Mouse (Mus musculus) hindbrain, embryonic 14.5 days (tissue): ENCODE data around the gene Acss1. TPM values are rescaled to one million over a fixed set of nuclear protein-coding genes. Genes with fewer than 3 reads are reported as not detected.
A peak's percentile ranks its signal among the peaks of the same experiment; 100 is the strongest.

Experiments used
- ATAC-seq: fragments of 200-750 bp; cut with Nextera tagmentation; 2 replicates; pipeline ENCODE4 v1.8.0; 2017; ENCODE audit warnings: moderate number of reproducible peaks, mild to moderate bottlenecking, moderate TSS enrichment, moderate library complexity; ENCODE audit not compliant: low FRiP score
- DNase-seq: peaks from one replicate; pipeline ENCODE4 v3.0.0-alpha.2; 2015; ENCODE audit warnings: low spot score
- H3K27ac ChIP-seq: fragments of 300-500 bp; sonication (generic); 2 replicates; pipeline ENCODE4 v1.5.1; 2014; ENCODE audit warnings: mild to moderate bottlenecking, moderate library complexity
- H3K27me3 ChIP-seq: fragments of 300-500 bp; sonication (generic); 2 replicates; pipeline ENCODE4 v1.6.1; 2014; ENCODE audit warnings: mild to moderate bottlenecking, low read length, mixed read lengths; ENCODE audit not compliant: control insufficient read depth, insufficient read depth
- H3K36me3 ChIP-seq: fragments of 300-500 bp; sonication (generic); replicated peaks from 2 replicates; pipeline ENCODE4 v1.6.1; 2014; ENCODE audit not compliant: control insufficient read depth, insufficient read depth
- H3K4me1 ChIP-seq: fragments of 300-500 bp; sonication (generic); replicated peaks from 2 replicates; pipeline ENCODE4 v1.6.1; 2014; ENCODE audit warnings: antibody characterized with exemption, low read length, mixed read lengths; ENCODE audit not compliant: control insufficient read depth, insufficient read depth
- H3K4me2 ChIP-seq: fragments of 300-500 bp; sonication (generic); replicated peaks from 2 replicates; pipeline ENCODE4 v1.6.1; 2014; ENCODE audit warnings: mild to moderate bottlenecking, moderate library complexity
- H3K4me3 ChIP-seq: fragments of 300-500 bp; sonication (generic); replicated peaks from 2 replicates; pipeline ENCODE4 v1.5.1; 2014; ENCODE audit warnings: mild to moderate bottlenecking, low read length
- H3K9ac ChIP-seq: fragments of 300-500 bp; sonication (generic); 2 replicates; pipeline ENCODE4 v1.6.1; 2014
- H3K9me3 ChIP-seq: fragments of 300-500 bp; sonication (generic); 2 replicates; pipeline ENCODE4 v1.6.1; 2016; ENCODE audit warnings: low read length; ENCODE audit not compliant: control insufficient read depth
- WGBS: fragments of 180-500 bp; shearing (Covaris S2); extraction: QIAGEN DNeasy Blood & Tissue Kit; methylation state at CpG from one replicate; pipeline ENCODE4 v1.1.7; 2014; 5-methylcytosine and 5-hydroxymethylcytosine counted together
- polyA plus RNA-seq: library from polyadenylated mRNA; unstranded; fragments of >200 nt; fragmentation: Nextera tagmentation; extraction: Ambion mirVana; gene quantifications from 2 replicates; pipeline ENCODE4 v1.2.1, GENCODE M21; 2014

Acss1 gene
- polyA plus RNA-seq, 1 experiment from 2014 or later: 14.8 TPM

- Histone ChIP-seq H3K4me3 (no peak overlapping the region), H3K27ac (no peak overlapping the region), H3K36me3 (0 out of 2 replicates have a peak, but pooled peaks cover 8% of the 10 kb centered on the region), H3K4me1 (no peaks in the 10 kb centered on the region; the same call in 1 of the 2 replicates), H3K9me3 (no peaks in the 10 kb centered on the region), H3K4me2 (no peak overlapping the region), H3K9ac (no peak overlapping the region), H3K27me3 (no peaks in the 10 kb centered on the region)
- WGBS: 78% methylated on average over 3 of the region's 3 CpGs
- ATAC-seq: no peak
- DNase-seq: no peak
Observed at GRCm38 (mm10) chr2:150635877-150636446, 32.3 kb downstream of the Acss1 start.

DNA sequence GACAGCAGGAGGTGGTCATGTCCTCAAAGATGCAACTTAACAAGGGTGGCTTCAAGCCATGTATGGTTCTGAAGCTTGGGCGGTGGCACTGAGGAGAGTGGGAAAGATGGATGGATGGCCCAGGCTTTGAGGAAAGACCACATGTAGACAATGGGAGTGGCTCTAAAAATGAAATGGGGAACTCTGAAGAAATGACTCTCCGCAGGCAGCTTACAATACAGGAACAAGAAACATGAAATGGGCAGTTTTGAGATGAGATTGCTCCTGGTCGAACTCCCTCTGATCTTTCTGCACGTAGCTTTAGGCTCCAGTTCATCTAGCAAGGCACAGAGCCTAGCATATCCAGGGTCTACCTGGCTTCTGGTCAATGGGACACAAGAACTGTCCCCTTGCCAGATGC lies 39.0 kb downstream of the Acss1 start:
- Histone ChIP-seq H3K4me1 (no peaks in the 10 kb centered on the region), H3K27ac (no peak overlapping the region), H3K4me2 (no peak overlapping the region), H3K9ac (no peak overlapping the region), H3K36me3 (peaks cover 38% of the 10 kb centered on the region), H3K4me3 (no peak overlapping the region), H3K9me3 (no peaks in the 10 kb centered on the region), H3K27me3 (no peaks in the 10 kb centered on the region)
- no peak for ATAC-seq
- DNase-seq: no peak
- WGBS: 92% methylated on average over 4 of the region's 4 CpGs

DNA sequence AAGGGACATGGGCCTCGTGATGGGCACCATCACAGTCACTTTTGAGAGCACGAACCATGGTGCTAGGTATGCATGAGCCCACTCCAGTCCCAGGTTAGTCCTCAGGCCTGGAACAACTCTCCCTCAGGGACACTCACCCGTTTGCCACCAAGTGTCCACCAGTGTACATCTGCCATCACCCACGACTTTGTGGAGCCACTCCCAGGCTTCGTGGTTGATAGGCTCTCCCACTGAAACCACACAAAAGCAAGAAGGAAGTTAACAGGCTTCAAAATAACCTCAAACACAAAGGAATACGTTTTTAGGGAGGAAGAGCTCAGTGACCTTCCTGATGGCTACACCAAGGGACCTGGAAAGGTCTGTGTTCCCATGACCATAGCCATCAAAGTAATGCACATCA lies 41.2 kb downstream of the Acss1 start:
- H3K27me3 ChIP-seq: no peaks in the 10 kb centered on the region
- ATAC-seq (no peak), DNase-seq (no peak)
- peaks cover 34% of the 10 kb centered on the region for H3K36me3 ChIP-seq
- H3K9ac ChIP-seq: no peak overlapping the region
- no peak overlapping the region for H3K4me3 ChIP-seq
- no peak overlapping the region for H3K27ac ChIP-seq
- H3K4me1 ChIP-seq: no peaks in the 10 kb centered on the region
- H3K4me2 ChIP-seq: no peak overlapping the region
- 80% methylated on average over 6 of the region's 6 CpGs for WGBS
- no peaks in the 10 kb centered on the region for H3K9me3 ChIP-seq

GRCm38 (mm10) chr2:150624926-150625325 lies 43.4 kb downstream of the Acss1 start:
- H3K4me2 ChIP-seq: no peak overlapping the region
- ATAC-seq (no peak), DNase-seq (no peak)
- no peak overlapping the region for H3K27ac ChIP-seq
- H3K4me3 ChIP-seq: no peak overlapping the region
- WGBS: 94% methylated on average over 8 of the region's 8 CpGs
- H3K9ac ChIP-seq: no peak overlapping the region
- H3K27me3 ChIP-seq: no peaks in the 10 kb centered on the region
- peaks cover 29% of the 10 kb centered on the region for H3K36me3 ChIP-seq
- no peaks in the 10 kb centered on the region for H3K4me1 ChIP-seq
- H3K9me3 ChIP-seq: no peaks in the 10 kb centered on the region

GRCm38 (mm10) chr2:150623957-150624356 lies 44.3 kb downstream of the Acss1 start:
- H3K9ac ChIP-seq: no peak overlapping the region
- no peak overlapping the region for H3K4me2 ChIP-seq
- H3K27me3 ChIP-seq: no peaks in the 10 kb centered on the region
- WGBS: 91% methylated on average over 3 of the region's 3 CpGs
- ATAC-seq (no peak), DNase-seq (no peak)
- H3K4me1 ChIP-seq: no peaks in the 10 kb centered on the region
- no peak overlapping the region for H3K27ac ChIP-seq
- H3K36me3 ChIP-seq: peaks cover 36% of the 10 kb centered on the region
- H3K9me3 ChIP-seq: no peaks in the 10 kb centered on the region
- no peak overlapping the region for H3K4me3 ChIP-seq

DNA sequence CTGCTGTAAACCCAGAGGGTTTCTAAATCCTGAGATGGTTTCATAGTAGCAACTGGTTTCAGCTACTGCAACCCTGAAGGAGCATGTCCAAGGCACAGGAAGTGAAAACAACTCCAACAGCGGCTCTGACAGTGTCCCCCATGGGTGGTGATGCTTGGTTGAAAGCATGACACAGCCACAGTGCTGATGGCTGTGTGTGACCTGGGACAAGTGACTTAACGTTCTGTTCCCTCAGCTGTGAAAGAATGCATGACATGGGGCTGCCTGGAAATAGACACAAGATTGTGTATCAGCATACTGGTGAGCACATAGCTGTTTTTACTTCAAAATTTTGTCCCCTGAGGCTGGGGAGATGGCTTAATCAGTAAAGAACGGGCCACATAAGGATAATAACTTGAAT lies 46.6 kb downstream of the Acss1 start:
- Histone ChIP-seq H3K36me3 (peaks cover 28% of the 10 kb centered on the region), H3K9ac (no peak overlapping the region), H3K27me3 (no peaks in the 10 kb centered on the region), H3K4me2 (no peak overlapping the region), H3K27ac (no peak overlapping the region), H3K9me3 (no peaks in the 10 kb centered on the region), H3K4me3 (no peak overlapping the region), H3K4me1 (no peaks in the 10 kb centered on the region)
- WGBS: 77% methylated on average over 3 of the region's 3 CpGs
- ATAC-seq: no peak
- DNase-seq: no peak

DNA sequence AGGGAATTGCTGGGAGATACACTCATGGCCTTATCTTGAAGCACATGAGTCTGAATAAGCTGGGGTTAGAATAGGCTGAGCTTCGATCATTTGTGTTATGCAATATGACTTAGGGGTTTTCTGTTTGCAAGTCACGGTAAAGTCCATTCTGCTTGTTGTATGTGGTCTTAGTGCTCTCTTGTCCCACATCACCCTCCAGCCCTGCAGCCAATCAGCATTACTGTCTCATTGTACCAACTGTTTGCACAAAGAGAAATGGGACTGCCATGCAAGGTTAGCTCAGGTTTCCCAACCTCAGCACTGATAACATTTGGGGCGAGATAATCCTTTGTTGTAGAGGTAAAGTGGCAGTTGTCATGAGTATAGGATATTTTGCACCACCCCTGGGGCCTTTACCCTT lies 58.2 kb downstream of the Acss1 start:
- no peak overlapping the region for H3K4me3 ChIP-seq
- no peak overlapping the region for H3K27ac ChIP-seq
- no peaks in the 10 kb centered on the region for H3K27me3 ChIP-seq
- DNase-seq (no peak), ATAC-seq (no peak)
- no peak overlapping the region for H3K9ac ChIP-seq
- peaks cover 10% of the 10 kb centered on the region for H3K4me1 ChIP-seq
- H3K9me3 ChIP-seq: no peaks in the 10 kb centered on the region
- H3K4me2 ChIP-seq: no peak overlapping the region
- WGBS: 81% methylated on average over 3 of the region's 3 CpGs
- no peaks in the 10 kb centered on the region for H3K36me3 ChIP-seq

DNA sequence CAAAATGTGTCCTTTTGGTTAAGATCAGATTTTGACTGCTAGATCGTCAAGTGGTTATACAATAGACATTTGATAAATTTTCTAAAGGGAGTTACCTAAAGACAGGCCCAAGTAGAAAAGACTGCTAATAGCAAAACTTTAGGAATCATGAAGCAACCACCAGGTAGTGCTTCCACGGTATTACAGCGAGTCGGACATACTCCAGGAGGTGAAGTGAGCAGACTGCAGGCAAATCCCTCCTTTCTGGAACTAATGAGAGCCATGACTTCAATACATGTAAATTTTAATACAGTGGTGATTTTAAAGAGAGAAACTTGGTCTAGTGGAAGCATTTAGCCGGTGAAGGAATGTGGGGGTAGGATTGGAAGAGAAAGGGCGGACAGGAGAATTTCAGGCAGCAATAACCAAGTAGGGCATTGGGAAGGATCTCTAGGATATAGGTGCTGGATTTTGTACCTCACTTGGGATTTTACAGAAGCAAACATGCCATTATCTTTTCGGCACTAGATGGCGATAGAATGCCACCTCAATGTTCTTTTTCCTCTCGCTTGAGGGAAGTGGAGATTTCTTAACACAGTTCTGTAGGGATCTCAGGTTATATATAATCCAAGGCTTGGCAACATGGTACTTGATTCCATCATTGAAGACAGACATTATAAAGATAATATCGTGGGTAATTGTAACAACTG lies 59.3 kb downstream of the Acss1 start:
- H3K4me3 ChIP-seq: peak overlapping the region; percentile 82

GRCm38 (mm10) chr2:150608087-150608799 lies 60.1 kb downstream of the Acss1 start, which contains the start of gene Apmap:
Gene Apmap (minus strand): TSS chr2:150608567.
- Histone ChIP-seq H3K9ac (peak within 1 kb of the TSS; percentile 87), H3K9me3 (no peaks in the 10 kb centered on the region), H3K4me1 (peaks cover 10% of the 10 kb centered on the region), H3K36me3 (no peaks in the 10 kb centered on the region), H3K4me3 (peak within 1 kb of the TSS; percentile 82), H3K27ac (peak within 1 kb of the TSS; percentile 51), H3K4me2 (peak within 1 kb of the TSS; percentile 78), H3K27me3 (no peaks in the 10 kb centered on the region)
- WGBS: under 1% methylated on average over 42 of the region's 42 CpGs
- DNase-seq (peak; percentile 99), ATAC-seq (peak; percentile 97)

More for the DNA sequence above, 59.3 kb downstream of the Acss1 start:
- DNase-seq: peak; percentile 90
- Histone ChIP-seq H3K9ac (peak overlapping the region; percentile 87), H3K4me1 (peaks cover 10% of the 10 kb centered on the region), H3K27ac (peak overlapping the region; percentile 51), H3K27me3 (no peaks in the 10 kb centered on the region), H3K4me2 (peak overlapping the region; percentile 78), H3K9me3 (no peaks in the 10 kb centered on the region), H3K36me3 (no peaks in the 10 kb centered on the region)
- ATAC-seq: peak; percentile 61
- 1% methylated on average over 10 of the region's 10 CpGs for WGBS
